Mouse (Mus musculus) forebrain, embryonic 14.5 days (tissue): Measurements from ENCODE around the gene Tnk2. TPM values are rescaled to one million over a fixed set of nuclear protein-coding genes. Genes with fewer than 3 reads are reported as not detected.

Source experiments
- ATAC-seq: fragments of 200-750 bp; cut with Nextera tagmentation; 2 replicates; pipeline ENCODE4 v1.8.0; 2017; ENCODE audit warnings: mild to moderate bottlenecking, moderate library complexity
- DNase-seq: peaks from one replicate; pipeline ENCODE4 v3.0.0-alpha.2; 2015; ENCODE audit warnings: low spot score
- H3K27ac ChIP-seq: fragments of 300-500 bp; sonication (generic); 2 replicates; pipeline ENCODE4 v1.5.1; 2014; ENCODE audit warnings: low read depth, mild to moderate bottlenecking, control low read depth, low read length, moderate library complexity
- H3K27me3 ChIP-seq: fragments of 300-500 bp; sonication (generic); replicated peaks from 2 replicates; pipeline ENCODE4 v1.6.1; 2014; ENCODE audit warnings: low read length, control low read depth, mixed read lengths; ENCODE audit not compliant: control insufficient read depth, insufficient read depth
- H3K36me3 ChIP-seq: fragments of 300-500 bp; sonication (generic); 2 replicates; pipeline ENCODE4 v1.6.1; 2014; ENCODE audit warnings: low read length, control low read depth; ENCODE audit not compliant: control insufficient read depth, insufficient read depth
- H3K4me1 ChIP-seq: fragments of 300-500 bp; sonication (generic); 2 replicates; pipeline ENCODE4 v1.6.1; 2014; ENCODE audit warnings: antibody characterized with exemption, low read length, control low read depth; ENCODE audit not compliant: control insufficient read depth, insufficient read depth
- H3K4me2 ChIP-seq: fragments of 300-500 bp; sonication (generic); 2 replicates; pipeline ENCODE4 v1.6.1; 2014; ENCODE audit warnings: mild to moderate bottlenecking, control low read depth, low read length
- H3K4me3 ChIP-seq: fragments of 300-500 bp; sonication (generic); 2 replicates; pipeline ENCODE4 v1.5.1; 2014; ENCODE audit warnings: low read depth, low read length, control low read depth
- H3K9ac ChIP-seq: fragments of 300-500 bp; sonication (generic); 2 replicates; pipeline ENCODE4 v1.6.1; 2014; ENCODE audit warnings: mild to moderate bottlenecking, low read length, control low read depth, moderate library complexity
- H3K9me3 ChIP-seq: fragments of 300-500 bp; sonication (generic); replicated peaks from 2 replicates; pipeline ENCODE4 v1.6.1; 2016; ENCODE audit warnings: low read length, control low read depth, mixed read lengths; ENCODE audit not compliant: control insufficient read depth
- WGBS: fragments of 180-500 bp; shearing (Covaris S2); extraction: QIAGEN DNeasy Blood & Tissue Kit; methylation state at CpG from one replicate; pipeline ENCODE4 v1.1.7; 2014; 5-methylcytosine and 5-hydroxymethylcytosine counted together
- polyA plus RNA-seq: library from polyadenylated mRNA; unstranded; fragments of >200 nt; fragmentation: Nextera tagmentation; extraction: Ambion mirVana; gene quantifications from 2 replicates; pipeline ENCODE4 v1.2.1, GENCODE M21; 2014

Tnk2 gene
- polyA plus RNA-seq, 1 experiment from 2014 or later = 11.2 TPM

- no peak for DNase-seq
Observed at GRCm38 (mm10) chr16:32672861-32673560, 29.3 kb downstream of the Tnk2 start.

GRCm38 (mm10) chr16:32674121-32674740 is 30.6 kb downstream of the Tnk2 start:
- H3K4me1 ChIP-seq = no peaks in the 10 kb centered on the region
- no peak overlapping the region for H3K4me3 ChIP-seq
- DNase-seq (no peak), ATAC-seq (no peak)
- no peak overlapping the region for H3K4me2 ChIP-seq
- peaks cover 89% of the 10 kb centered on the region for H3K36me3 ChIP-seq
- H3K9me3 ChIP-seq = no peaks in the 10 kb centered on the region
- no peak overlapping the region for H3K9ac ChIP-seq
- H3K27me3 ChIP-seq = no peaks in the 10 kb centered on the region
- H3K27ac ChIP-seq = no peak overlapping the region
- WGBS = 92% methylated on average over 17 of the region's 17 CpGs

More at GRCm38 (mm10) chr16:32672861-32673560, 29.3 kb downstream of the Tnk2 start:
- Histone ChIP-seq H3K9me3 (no peaks in the 10 kb centered on the region), H3K9ac (no peak overlapping the region), H3K4me3 (no peak overlapping the region), H3K4me1 (no peaks in the 10 kb centered on the region), H3K36me3 (peaks cover 81% of the 10 kb centered on the region), H3K4me2 (no peak overlapping the region), H3K27me3 (no peaks in the 10 kb centered on the region), H3K27ac (no peak overlapping the region)
- 86% methylated on average over 13 of the region's 13 CpGs for WGBS
- no peak for ATAC-seq

DNA sequence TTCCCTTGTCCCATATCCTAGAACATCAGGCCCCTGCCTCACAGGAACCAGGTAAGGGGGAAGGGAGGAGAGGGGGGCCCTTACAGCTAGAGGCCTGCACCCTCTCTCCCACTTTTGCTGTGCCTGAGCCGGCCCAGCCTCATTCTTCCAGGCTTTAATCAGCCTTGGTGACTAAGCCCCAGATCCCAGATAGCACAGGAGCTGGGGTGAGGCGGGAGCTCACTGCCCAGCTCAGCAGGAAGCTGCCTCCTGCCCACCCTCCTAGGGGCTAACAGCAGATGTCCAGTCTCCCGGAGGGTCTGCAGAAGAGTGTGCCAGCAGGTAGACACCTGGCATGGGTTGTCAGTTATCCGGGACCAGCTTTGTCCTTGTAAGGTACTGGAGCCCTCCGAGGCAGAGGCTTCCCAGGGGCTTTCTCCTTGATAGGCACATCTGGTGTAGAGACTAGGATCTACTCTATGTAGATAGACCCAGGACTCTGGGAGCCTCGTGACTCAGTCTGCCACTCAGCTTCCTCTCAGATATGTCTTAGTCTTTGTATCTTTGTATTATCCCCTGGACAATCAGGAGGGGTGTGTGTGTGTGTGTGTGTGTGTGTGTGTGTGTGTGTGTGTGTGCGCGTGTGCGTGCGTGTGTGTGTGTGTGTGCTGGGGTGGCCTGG is 33.5 kb downstream of the Tnk2 start:
- H3K36me3 ChIP-seq = peaks cover 91% of the 10 kb centered on the region
- ATAC-seq = no peak
- 79% methylated on average over 8 of the region's 10 CpGs for WGBS

DNA sequence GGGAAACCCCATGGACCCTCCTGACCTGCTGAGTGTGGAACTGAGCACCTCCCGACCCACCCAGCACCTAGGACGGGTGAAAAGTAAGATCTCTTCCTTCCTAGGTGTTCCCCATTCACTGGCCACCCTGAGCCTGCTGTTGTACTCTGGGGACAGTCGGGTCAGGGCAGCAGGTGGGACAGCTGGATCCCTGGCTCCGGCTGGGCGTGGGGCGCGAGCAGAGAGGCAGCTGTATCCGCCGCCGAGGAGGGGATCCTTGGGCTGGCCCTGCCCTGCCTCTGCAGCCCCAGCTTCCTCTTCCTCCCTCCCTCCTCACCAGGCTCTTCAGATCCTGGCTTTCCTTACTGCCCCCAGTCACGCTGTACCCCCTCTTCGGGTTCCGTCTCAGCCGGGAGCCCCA is 34.2 kb downstream of the Tnk2 start:
- Histone ChIP-seq H3K36me3 (peaks cover 89% of the 10 kb centered on the region), H3K27ac (no peak overlapping the region)

More for the DNA sequence above, 33.5 kb downstream of the Tnk2 start:
- Histone ChIP-seq H3K4me2 (no peak overlapping the region), H3K9me3 (no peaks in the 10 kb centered on the region), H3K4me1 (no peaks in the 10 kb centered on the region), H3K9ac (no peak overlapping the region), H3K4me3 (no peak overlapping the region), H3K27me3 (no peaks in the 10 kb centered on the region), H3K27ac (no peak overlapping the region)
- DNase-seq = no peak

DNA sequence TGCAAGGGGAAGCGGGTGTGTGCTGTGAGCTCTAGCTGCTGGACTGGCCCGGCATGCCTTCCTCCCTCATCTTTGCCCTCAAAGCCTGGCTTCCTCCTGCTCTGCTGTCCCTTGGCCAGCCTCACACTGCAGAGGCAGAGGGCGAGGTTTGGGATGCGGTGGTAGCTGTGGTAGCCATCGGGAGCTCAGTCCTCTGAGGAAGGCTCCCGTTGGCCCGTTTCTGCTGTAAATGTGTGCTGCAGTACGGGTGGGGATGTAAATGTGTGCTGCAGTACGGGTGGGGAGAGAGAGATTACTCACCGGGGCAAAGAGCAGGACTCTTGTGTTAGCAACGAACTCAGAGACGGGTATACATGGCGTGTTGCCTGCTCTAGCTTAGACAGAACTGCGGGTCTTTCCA is 35.1 kb downstream of the Tnk2 start:
- H3K4me1 ChIP-seq = no peaks in the 10 kb centered on the region
- H3K9ac ChIP-seq = no peak overlapping the region
- no peak overlapping the region for H3K4me3 ChIP-seq
- H3K9me3 ChIP-seq = no peaks in the 10 kb centered on the region
- WGBS = 89% methylated on average over 14 of the region's 14 CpGs
- no peak overlapping the region for H3K4me2 ChIP-seq
- DNase-seq (no peak), ATAC-seq (no peak)
- no peak overlapping the region for H3K27ac ChIP-seq
- no peaks in the 10 kb centered on the region for H3K27me3 ChIP-seq
- H3K36me3 ChIP-seq = peaks cover 83% of the 10 kb centered on the region

More for the DNA sequence above, 34.2 kb downstream of the Tnk2 start:
- Histone ChIP-seq H3K4me2 (no peak overlapping the region), H3K9ac (no peak overlapping the region), H3K9me3 (no peaks in the 10 kb centered on the region), H3K4me3 (no peak overlapping the region), H3K4me1 (no peaks in the 10 kb centered on the region), H3K27me3 (no peaks in the 10 kb centered on the region)
- 75% methylated on average over 14 of the region's 14 CpGs for WGBS
- ATAC-seq = no peak
- DNase-seq = no peak

- Histone ChIP-seq H3K4me2 (no peak overlapping the region), H3K9ac (no peak overlapping the region), H3K4me1 (no peaks in the 10 kb centered on the region), H3K27me3 (no peaks in the 10 kb centered on the region), H3K36me3 (peaks cover 71% of the 10 kb centered on the region), H3K4me3 (no peak overlapping the region), H3K27ac (no peak overlapping the region), H3K9me3 (no peaks in the 10 kb centered on the region)
- no peak for DNase-seq
- no peak for ATAC-seq
- 93% methylated on average over 16 of the region's 16 CpGs for WGBS
Observed at GRCm38 (mm10) chr16:32679976-32680375, 36.3 kb downstream of the Tnk2 start.

- 86% methylated on average over 6 of the region's 6 CpGs for WGBS
- H3K9ac ChIP-seq = no peak overlapping the region
- no peaks in the 10 kb centered on the region for H3K27me3 ChIP-seq
- DNase-seq = no peak
- H3K27ac ChIP-seq = no peak overlapping the region
- ATAC-seq = no peak
- no peak overlapping the region for H3K4me3 ChIP-seq
- H3K9me3 ChIP-seq = no peaks in the 10 kb centered on the region
- peaks cover 63% of the 10 kb centered on the region for H3K36me3 ChIP-seq
- no peak overlapping the region for H3K4me2 ChIP-seq
- H3K4me1 ChIP-seq = no peaks in the 10 kb centered on the region
Observed at GRCm38 (mm10) chr16:32680806-32681205, 37.1 kb downstream of the Tnk2 start.

- H3K27me3 ChIP-seq = no peaks in the 10 kb centered on the region
- no peaks in the 10 kb centered on the region for H3K4me1 ChIP-seq
- no peak overlapping the region for H3K4me2 ChIP-seq
- no peak overlapping the region for H3K9ac ChIP-seq
- 35% methylated on average over 5 of the region's 5 CpGs for WGBS
- H3K9me3 ChIP-seq = no peaks in the 10 kb centered on the region
- no peak overlapping the region for H3K27ac ChIP-seq
- no peak overlapping the region for H3K4me3 ChIP-seq
- H3K36me3 ChIP-seq = peaks cover 49% of the 10 kb centered on the region
- DNase-seq = peak; percentile 88
- peak; percentile 72 for ATAC-seq
Observed at GRCm38 (mm10) chr16:32682194-32682593, 38.5 kb downstream of the Tnk2 start.

DNA sequence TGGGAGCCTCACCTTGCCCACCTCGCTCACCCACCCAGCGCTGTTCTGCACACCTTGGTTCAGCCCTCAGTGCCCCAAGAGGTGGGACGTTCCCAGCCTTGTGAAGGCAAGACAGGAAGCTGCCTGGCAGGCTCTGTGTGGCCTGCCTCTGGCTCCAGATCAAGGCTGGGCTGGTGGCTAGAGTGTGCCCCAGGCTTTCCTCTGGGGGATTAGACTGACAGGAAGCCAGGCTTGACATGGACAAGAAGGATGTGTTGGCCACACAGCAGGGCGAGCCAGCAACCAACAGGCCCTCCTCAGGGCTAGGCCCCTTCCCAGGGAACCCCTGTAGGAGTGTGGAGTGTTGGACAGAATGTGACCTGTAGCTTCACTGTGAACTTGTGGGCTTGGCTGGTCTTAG is 39.2 kb downstream of the Tnk2 start:
- DNase-seq (no peak), ATAC-seq (peak; percentile 5; the same call in 1 of the 2 replicates)
- Histone ChIP-seq H3K4me3 (no peak overlapping the region), H3K36me3 (peaks cover 44% of the 10 kb centered on the region), H3K9me3 (no peaks in the 10 kb centered on the region), H3K4me1 (no peaks in the 10 kb centered on the region), H3K27ac (no peak overlapping the region), H3K4me2 (no peak overlapping the region), H3K9ac (no peak overlapping the region), H3K27me3 (no peaks in the 10 kb centered on the region)
- 89% methylated on average over 4 of the region's 4 CpGs for WGBS
